Mouse (Mus musculus) forebrain, postnatal 0 days (tissue): ENCODE data around the gene Pnpla2. TPM values are rescaled to one million over a fixed set of nuclear protein-coding genes. Genes with fewer than 3 reads are reported as not detected.

Source experiments
- ATAC-seq: fragments of 200-750 bp; cut with Nextera tagmentation; 2 replicates; pipeline ENCODE4 v1.8.0; 2017; ENCODE audit warnings: mild to moderate bottlenecking, moderate library complexity
- DNase-seq: peaks from one replicate; pipeline ENCODE4 v3.0.0-alpha.2; 2015
- H3K27ac ChIP-seq: fragments of 300-500 bp; sonication (generic); 2 replicates; pipeline ENCODE4 v1.5.1; 2014; ENCODE audit warnings: low read depth, mild to moderate bottlenecking, antibody characterized with exemption, low read length, moderate library complexity, mixed read lengths
- H3K27me3 ChIP-seq: fragments of 300-500 bp; sonication (generic); 2 replicates; pipeline ENCODE4 v1.6.1; 2014; ENCODE audit warnings: mild to moderate bottlenecking, low read length, mixed read lengths; ENCODE audit not compliant: insufficient read depth
- H3K36me3 ChIP-seq: fragments of 300-500 bp; sonication (generic); 2 replicates; pipeline ENCODE4 v1.6.1; 2014; ENCODE audit warnings: mild to moderate bottlenecking, moderate library complexity; ENCODE audit not compliant: insufficient read depth
- H3K4me1 ChIP-seq: fragments of 300-500 bp; sonication (generic); 2 replicates; pipeline ENCODE4 v1.6.1; 2014; ENCODE audit warnings: antibody characterized with exemption; ENCODE audit not compliant: insufficient read depth
- H3K4me2 ChIP-seq: fragments of 300-500 bp; sonication (generic); 2 replicates; pipeline ENCODE4 v1.6.1; 2014; ENCODE audit warnings: low read depth, mild to moderate bottlenecking, moderate library complexity
- H3K4me3 ChIP-seq: fragments of 300-500 bp; sonication (generic); 2 replicates; pipeline ENCODE4 v1.5.1; 2014; ENCODE audit warnings: low read depth, low read length, mixed read lengths
- H3K9ac ChIP-seq: fragments of 300-500 bp; sonication (generic); 2 replicates; pipeline ENCODE4 v1.6.1; 2014; ENCODE audit warnings: mild to moderate bottlenecking
- H3K9me3 ChIP-seq: fragments of 300-500 bp; sonication (generic); 2 replicates; pipeline ENCODE4 v1.6.1; 2016; ENCODE audit warnings: low read length
- CTCF ChIP-seq: sonication (generic); IDR thresholded peaks from 2 replicates; pipeline ENCODE4 v1.5.1; 2016; ENCODE audit warnings: antibody characterized with exemption, control low read depth, low read depth
- WGBS: fragments of 180-500 bp; shearing (Covaris S2); extraction: QIAGEN DNeasy Blood & Tissue Kit; methylation state at CpG from one replicate; pipeline ENCODE4 v1.1.7; 2014; 5-methylcytosine and 5-hydroxymethylcytosine counted together
- polyA plus RNA-seq: library from polyadenylated mRNA; unstranded; fragments of >200 nt; fragmentation: Nextera tagmentation; extraction: Ambion mirVana; gene quantifications from 2 replicates; pipeline ENCODE4 v1.2.1, GENCODE M21; 2015
- total RNA-seq: library from RNA; depleted of rRNA; stranded (reverse); fragments of >200 nt; gene quantifications from 2 replicates; pipeline ENCODE4 v1.2.3, GENCODE M21; 2014

The Pnpla2 gene
- total and polyA plus RNA-seq, 2 experiments from 2014 or later: 7.7 to 22.4 TPM

- Histone ChIP-seq H3K4me1 (peaks cover 12% of the 10 kb centered on the region; the same call in 1 of the 2 replicates), H3K9me3 (no peaks in the 10 kb centered on the region), H3K9ac (peak within 1 kb of the TSS; percentile 91), H3K36me3 (peaks cover 9% of the 10 kb centered on the region), H3K27me3 (no peaks in the 10 kb centered on the region), H3K4me2 (peak within 1 kb of the TSS; percentile 87), H3K4me3 (peak within 1 kb of the TSS; percentile 71), H3K27ac (peak within 1 kb of the TSS; percentile 82)
- DNase-seq: peak; percentile 100
- ATAC-seq: peak; percentile 92
- peak; percentile 41 for TF ChIP-seq CTCF
- under 1% methylated on average over 50 of the region's 56 CpGs for WGBS
These were observed 41.0 kb upstream of the Pnpla2 start, which contains the start of gene Gatd1 for GRCm38 (mm10) chr7:141413809-141414584. Gene Gatd1, minus strand, starts transcription at chr7:141414136.

- no peak overlapping the region for H3K9ac ChIP-seq
- 80% methylated on average over 6 of the region's 6 CpGs for WGBS
- no peaks in the 10 kb centered on the region for H3K9me3 ChIP-seq
- no peak for ATAC-seq
- DNase-seq: no peak
- TF ChIP-seq CTCF: no peak
- no peak overlapping the region for H3K4me3 ChIP-seq
- H3K4me2 ChIP-seq: no peak overlapping the region
- no peaks in the 10 kb centered on the region for H3K27me3 ChIP-seq
- peaks cover 11% of the 10 kb centered on the region; the same call in 1 of the 2 replicates for H3K4me1 ChIP-seq
- no peak overlapping the region for H3K27ac ChIP-seq
- H3K36me3 ChIP-seq: no peaks in the 10 kb centered on the region
These were observed 38.7 kb upstream of the Pnpla2 start for GRCm38 (mm10) chr7:141416144-141416841.

- no peak for DNase-seq
- Histone ChIP-seq H3K27me3 (no peaks in the 10 kb centered on the region), H3K9ac (no peak overlapping the region), H3K9me3 (no peaks in the 10 kb centered on the region), H3K4me2 (no peak overlapping the region), H3K4me1 (peaks cover 7% of the 10 kb centered on the region; the same call in 1 of the 2 replicates), H3K27ac (no peak overlapping the region), H3K4me3 (no peak overlapping the region), H3K36me3 (no peaks in the 10 kb centered on the region)
- ATAC-seq: no peak
- no peak for TF ChIP-seq CTCF
- 73% methylated on average over 8 of the region's 8 CpGs for WGBS
These were observed 37.0 kb upstream of the Pnpla2 start for GRCm38 (mm10) chr7:141417731-141418681.

GRCm38 (mm10) chr7:141418970-141419369 lies 36.0 kb upstream of the Pnpla2 start:
- no peak overlapping the region for H3K4me3 ChIP-seq
- H3K9me3 ChIP-seq: no peaks in the 10 kb centered on the region
- peak; percentile 55 for DNase-seq
- no peak overlapping the region for H3K9ac ChIP-seq
- no peak overlapping the region for H3K4me2 ChIP-seq
- no peak overlapping the region for H3K27ac ChIP-seq
- no peak for TF ChIP-seq CTCF
- H3K27me3 ChIP-seq: no peaks in the 10 kb centered on the region
- no peak for ATAC-seq
- WGBS: 62% methylated on average over 7 of the region's 7 CpGs
- peaks cover 3% of the 10 kb centered on the region; the same call in 1 of the 2 replicates for H3K4me1 ChIP-seq
- no peaks in the 10 kb centered on the region for H3K36me3 ChIP-seq

- DNase-seq: no peak
- H3K27me3 ChIP-seq: no peaks in the 10 kb centered on the region
- no peak for TF ChIP-seq CTCF
- H3K4me3 ChIP-seq: no peak overlapping the region
- H3K9ac ChIP-seq: no peak overlapping the region
- no peaks in the 10 kb centered on the region for H3K36me3 ChIP-seq
- H3K4me2 ChIP-seq: no peak overlapping the region
- no peak overlapping the region for H3K27ac ChIP-seq
- no peak for ATAC-seq
- H3K9me3 ChIP-seq: no peaks in the 10 kb centered on the region
- WGBS: 87% methylated on average over 9 of the region's 9 CpGs
- H3K4me1 ChIP-seq: no peaks in the 10 kb centered on the region
These were observed 34.8 kb upstream of the Pnpla2 start for GRCm38 (mm10) chr7:141420030-141420702.

GRCm38 (mm10) chr7:141423811-141424210 lies 31.2 kb upstream of the Pnpla2 start:
- H3K27me3 ChIP-seq: no peaks in the 10 kb centered on the region
- no peaks in the 10 kb centered on the region for H3K9me3 ChIP-seq
- no peak overlapping the region for H3K4me2 ChIP-seq
- peaks cover 10% of the 10 kb centered on the region for H3K36me3 ChIP-seq
- TF ChIP-seq CTCF: no peak
- ATAC-seq (no peak), DNase-seq (no peak)
- H3K4me3 ChIP-seq: no peak overlapping the region
- H3K9ac ChIP-seq: no peak overlapping the region
- WGBS: 72% methylated on average over 4 of the region's 4 CpGs
- H3K4me1 ChIP-seq: 0 out of 2 replicates have a peak, but pooled peaks cover 4% of the 10 kb centered on the region
- no peak overlapping the region for H3K27ac ChIP-seq
